Mouse (Mus musculus) large intestine, adult 2 months (tissue): ENCODE measurements at regions not wholly inside any gene's neighbourhood (a gene's known extent, or its start where the extent isn't known, plus 50 kb on each side); places are given as distances from the start of the nearest gene placed in this dataset.

Experiments
- DNase-seq: peaks from one replicate; pipeline ENCODE4 v3.0.0-alpha.2; 2012; ENCODE audit warnings: low read depth, low spot score
- WGBS: fragments of 180-500 bp; shearing (Covaris S2); methylation state at CpG from one replicate; pipeline ENCODE4 v1.1.7; 2018; 5-methylcytosine and 5-hydroxymethylcytosine counted together

GRCm38 (mm10) chr3:105372371-105372828, 79.7 kb upstream of the Kcnd3 start:
- WGBS: 58% methylated on average over 6 of the region's 6 CpGs
- DNase-seq: no peak

DNA sequence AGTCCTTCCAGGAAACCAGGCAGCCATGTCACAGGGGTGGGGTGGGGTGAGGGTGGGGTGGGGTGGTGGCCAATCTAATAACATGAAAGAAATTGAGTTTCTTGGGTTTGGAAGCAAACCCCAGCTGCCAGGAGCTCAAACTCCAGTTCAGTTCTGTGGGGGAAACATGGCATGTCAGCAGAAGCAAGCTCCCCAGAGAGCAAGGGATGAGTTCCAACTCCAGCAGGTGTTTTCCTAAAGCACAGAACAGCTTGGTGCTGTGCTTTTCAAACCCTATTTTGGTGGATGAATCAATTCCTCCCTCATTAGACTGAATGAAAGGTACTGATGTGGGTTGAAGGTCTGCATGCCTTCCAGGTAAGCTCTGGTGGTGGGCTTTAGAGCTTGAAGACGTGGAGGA, 77.8 kb upstream of the Kcnd3 start:
- 56% methylated on average over 1 of the region's 1 CpGs for WGBS
- DNase-seq: no peak

DNA sequence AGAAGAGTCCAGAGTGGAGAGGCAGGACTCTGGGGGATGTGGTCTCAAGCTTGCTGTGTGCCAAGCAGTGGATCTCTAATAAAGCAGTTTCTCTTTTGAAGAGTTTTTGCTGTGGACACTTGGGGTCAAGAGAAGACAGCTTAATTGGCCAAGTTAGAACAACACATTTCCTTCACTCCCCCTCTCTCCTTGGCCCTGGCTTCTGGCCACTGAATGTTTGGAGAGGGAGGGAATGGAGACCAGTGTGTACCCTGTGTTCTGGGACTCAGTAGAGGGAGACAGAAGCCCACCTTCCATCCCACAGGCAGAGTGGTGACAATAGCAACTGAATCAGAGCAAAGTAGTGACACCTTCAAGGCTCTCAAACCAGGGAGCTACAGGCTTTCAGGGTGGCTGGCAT, 77.3 kb upstream of the Kcnd3 start:
- no peak for DNase-seq

- no peak for DNase-seq
- 80% methylated on average over 5 of the region's 5 CpGs for WGBS
Measured at GRCm38 (mm10) chr3:105375383-105375782, 76.7 kb upstream of the Kcnd3 start.

GRCm38 (mm10) chr3:105375820-105376219, 76.3 kb upstream of the Kcnd3 start:
- WGBS: 84% methylated on average over 7 of the region's 7 CpGs
- DNase-seq: no peak

- WGBS: 64% methylated on average over 5 of the region's 5 CpGs
- no peak for DNase-seq
Measured at GRCm38 (mm10) chr3:105376346-105376745, 75.8 kb upstream of the Kcnd3 start.

- WGBS: 93% methylated on average over 4 of the region's 4 CpGs
Measured at GRCm38 (mm10) chr3:105380818-105381217, 71.3 kb upstream of the Kcnd3 start.

DNA sequence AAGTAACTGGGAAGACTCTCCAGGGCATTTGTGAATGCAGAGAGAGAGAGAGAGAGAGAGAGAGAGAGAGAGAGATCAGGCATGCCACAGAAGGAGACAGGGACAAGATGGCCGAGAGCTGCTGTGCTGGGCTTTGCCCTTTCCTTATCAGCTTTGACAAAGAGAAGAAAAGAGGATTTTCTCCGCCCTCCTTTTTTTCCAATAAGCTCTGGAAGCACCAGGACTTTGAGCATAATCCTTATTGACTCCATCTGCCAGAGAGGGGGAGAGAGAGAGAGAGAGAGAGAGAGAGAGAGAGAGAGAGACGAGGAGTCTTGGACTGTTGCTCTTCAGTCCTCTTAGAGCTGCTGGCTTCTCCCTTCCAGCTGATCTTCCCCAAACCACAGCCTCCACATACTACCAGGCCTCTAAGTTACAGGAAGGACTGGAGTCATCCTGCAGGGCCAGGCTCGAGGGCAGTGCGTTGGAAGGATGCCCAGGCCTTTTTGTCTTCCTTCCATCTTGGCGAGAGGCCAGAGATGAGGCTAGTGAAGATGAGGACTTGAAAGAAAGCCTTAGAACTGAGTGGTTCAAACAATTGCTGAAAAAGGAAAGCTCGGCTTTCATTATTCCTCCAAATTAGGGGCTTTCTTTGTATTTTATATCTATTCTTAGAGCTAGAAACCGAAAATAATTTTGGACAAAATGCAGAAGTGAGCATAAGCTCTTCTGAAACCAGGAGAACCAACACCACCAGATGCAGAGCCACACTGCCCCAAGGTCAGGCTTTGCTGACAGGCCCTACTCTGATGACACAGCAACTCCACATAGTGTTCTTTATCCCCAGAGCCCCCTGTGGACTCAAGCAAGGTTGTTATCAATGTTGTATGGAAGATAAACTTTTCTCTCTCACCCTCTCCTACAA, 59.3 kb upstream of the Kcnd3 start:
- DNase-seq: no peak
- 40% methylated on average over 8 of the region's 8 CpGs for WGBS

More at GRCm38 (mm10) chr3:105380818-105381217, 71.3 kb upstream of the Kcnd3 start:
- DNase-seq: no peak
